Mouse (Mus musculus): ENCODE results near the gene Amph. TPM values are rescaled to one million over a fixed set of nuclear protein-coding genes. Genes with fewer than 3 reads are reported as not detected.

Gene Amph
- total and polyA plus RNA-seq, 2 experiments, result 0.09 TPM; not detected in 1

- Histone ChIP-seq H3K27me3 (ENCODE audit: control insufficient read depth, insufficient read depth, low read length) (no peaks in the 10 kb centered on the region), H3K4me3 (ENCODE audit: insufficient read depth, low read depth, low read length) (no peak overlapping the region), H3K27ac (replicated peaks; ENCODE audit: insufficient read depth, low read depth, low read length) (no peak overlapping the region), H3K4me1 (ENCODE audit: control insufficient read depth, insufficient read depth, low read length) (no peaks in the 10 kb centered on the region), H3K79me2 (ENCODE audit: control insufficient read depth, insufficient read depth, low read length) (no peaks in the 10 kb centered on the region), H3K36me3 (ENCODE audit: control insufficient read depth, insufficient read depth, low read length) (no peaks in the 10 kb centered on the region), H3K9ac (ENCODE audit: low read depth, low read length) (no peak overlapping the region)
- TF ChIP-seq CTCF (IDR thresholded peaks at IDR 0.05; ENCODE audit: low read depth, low read length) (no peak), POLR2A (IDR thresholded peaks at IDR 0.05; ENCODE audit: extremely low read depth, insufficient read depth, low read length) (no peak)
- 86% methylated on average over 12 of the region's 12 CpGs for WGBS
- no peak for DNase-seq (ENCODE audit: extremely low read depth, low read depth, low spot score)
Measured at GRCm38 (mm10) chr13:19150438-19151301, 202.7 kb downstream of the Amph start.

DNA sequence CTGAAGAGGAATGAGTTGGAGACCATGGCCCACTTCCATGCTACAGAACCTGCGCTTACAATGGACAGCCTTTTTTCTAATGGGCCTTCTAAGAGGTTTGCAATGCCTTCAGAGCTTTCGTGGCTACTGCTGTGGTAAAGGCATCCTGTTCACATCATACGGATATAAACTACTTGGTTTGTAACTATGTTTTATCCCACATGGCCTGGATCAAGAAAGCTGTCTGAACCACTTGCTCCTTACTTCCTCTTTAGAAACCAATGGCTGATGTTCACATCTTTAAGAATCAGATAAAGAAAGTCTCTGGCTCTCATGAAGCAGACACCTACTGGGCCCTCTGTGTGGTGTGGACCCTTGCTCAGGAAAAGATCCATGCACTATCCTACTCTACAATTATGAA, 204.1 kb downstream of the Amph start:
- DNase-seq (ENCODE audit: extremely low read depth, low read depth, low spot score), result no peak
- no peaks in the 10 kb centered on the region for H3K36me3 ChIP-seq (ENCODE audit: control insufficient read depth, insufficient read depth, low read length)
- no peak overlapping the region for H3K9ac ChIP-seq (ENCODE audit: low read depth, low read length)
- H3K4me3 ChIP-seq (ENCODE audit: insufficient read depth, low read depth, low read length), result no peak overlapping the region
- H3K4me1 ChIP-seq (ENCODE audit: control insufficient read depth, insufficient read depth, low read length), result no peaks in the 10 kb centered on the region
- WGBS, result 91% methylated on average over 3 of the region's 3 CpGs
- H3K27ac ChIP-seq (replicated peaks; ENCODE audit: insufficient read depth, low read depth, low read length), result no peak overlapping the region
- no peaks in the 10 kb centered on the region for H3K79me2 ChIP-seq (ENCODE audit: control insufficient read depth, insufficient read depth, low read length)
- no peaks in the 10 kb centered on the region for H3K27me3 ChIP-seq (ENCODE audit: control insufficient read depth, insufficient read depth, low read length)
- no peak for TF ChIP-seq POLR2A (IDR thresholded peaks at IDR 0.05; ENCODE audit: extremely low read depth, insufficient read depth, low read length)

- H3K9ac ChIP-seq (ENCODE audit: low read depth, low read length), result no peak overlapping the region
- peak; percentile 28 for DNase-seq (ENCODE audit: extremely low read depth, low read depth, low spot score)
- H3K4me3 ChIP-seq (ENCODE audit: insufficient read depth, low read depth, low read length), result no peak overlapping the region
- 26% methylated on average over 4 of the region's 4 CpGs for WGBS
- H3K36me3 ChIP-seq (ENCODE audit: control insufficient read depth, insufficient read depth, low read length), result no peaks in the 10 kb centered on the region
- no peaks in the 10 kb centered on the region for H3K27me3 ChIP-seq (ENCODE audit: control insufficient read depth, insufficient read depth, low read length)
- no peaks in the 10 kb centered on the region for H3K79me2 ChIP-seq (ENCODE audit: control insufficient read depth, insufficient read depth, low read length)
- H3K4me1 ChIP-seq (ENCODE audit: control insufficient read depth, insufficient read depth, low read length), result no peaks in the 10 kb centered on the region
- no peak overlapping the region for H3K27ac ChIP-seq (replicated peaks; ENCODE audit: insufficient read depth, low read depth, low read length)
- peak; percentile 40 for TF ChIP-seq CTCF (IDR thresholded peaks at IDR 0.05; ENCODE audit: low read depth, low read length)
- TF ChIP-seq POLR2A (IDR thresholded peaks at IDR 0.05; ENCODE audit: extremely low read depth, insufficient read depth, low read length), result no peak
Measured at GRCm38 (mm10) chr13:19158484-19158883, 210.5 kb downstream of the Amph start.

GRCm38 (mm10) chr13:19160616-19161015, 212.6 kb downstream of the Amph start:
- Histone ChIP-seq H3K79me2 (ENCODE audit: control insufficient read depth, insufficient read depth, low read length) (no peaks in the 10 kb centered on the region), H3K27ac (replicated peaks; ENCODE audit: insufficient read depth, low read depth, low read length) (no peak overlapping the region), H3K27me3 (ENCODE audit: control insufficient read depth, insufficient read depth, low read length) (no peaks in the 10 kb centered on the region), H3K4me1 (ENCODE audit: control insufficient read depth, insufficient read depth, low read length) (no peaks in the 10 kb centered on the region), H3K4me3 (ENCODE audit: insufficient read depth, low read depth, low read length) (no peak overlapping the region), H3K36me3 (ENCODE audit: control insufficient read depth, insufficient read depth, low read length) (no peaks in the 10 kb centered on the region), H3K9ac (ENCODE audit: low read depth, low read length) (no peak overlapping the region)
- TF ChIP-seq POLR2A (IDR thresholded peaks at IDR 0.05; ENCODE audit: extremely low read depth, insufficient read depth, low read length) (no peak), CTCF (IDR thresholded peaks at IDR 0.05; ENCODE audit: low read depth, low read length) (no peak)
- WGBS, result 73% methylated on average over 7 of the region's 7 CpGs
- DNase-seq (ENCODE audit: extremely low read depth, low read depth, low spot score), result no peak

DNA sequence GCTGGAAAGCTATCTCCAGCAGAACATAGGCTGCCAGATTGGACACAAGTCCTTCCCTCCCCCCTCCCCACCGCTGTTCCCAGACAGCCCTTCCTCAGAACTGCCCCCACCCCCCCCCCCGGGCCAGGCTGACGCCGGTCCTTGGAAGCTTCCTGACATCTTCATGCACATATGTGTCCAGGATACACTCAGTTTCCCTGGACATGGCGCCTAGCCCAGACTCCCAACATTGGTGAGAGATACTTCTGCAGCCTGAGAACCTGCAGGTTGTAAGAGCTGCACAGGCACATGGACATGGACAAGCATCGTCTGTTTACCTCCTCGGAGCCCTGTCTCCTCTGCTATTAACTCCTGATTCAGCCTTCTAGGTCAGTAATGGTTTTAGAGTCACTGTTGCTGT, 213.1 kb downstream of the Amph start:
- H3K27me3 ChIP-seq (ENCODE audit: control insufficient read depth, insufficient read depth, low read length), result no peaks in the 10 kb centered on the region
- 59% methylated on average over 6 of the region's 7 CpGs for WGBS
- no peak overlapping the region for H3K4me3 ChIP-seq (ENCODE audit: insufficient read depth, low read depth, low read length)
- TF ChIP-seq POLR2A (IDR thresholded peaks at IDR 0.05; ENCODE audit: extremely low read depth, insufficient read depth, low read length) (no peak), CTCF (IDR thresholded peaks at IDR 0.05; ENCODE audit: low read depth, low read length) (no peak)
- DNase-seq (ENCODE audit: extremely low read depth, low read depth, low spot score), result no peak
- H3K79me2 ChIP-seq (ENCODE audit: control insufficient read depth, insufficient read depth, low read length), result no peaks in the 10 kb centered on the region
- H3K36me3 ChIP-seq (ENCODE audit: control insufficient read depth, insufficient read depth, low read length), result no peaks in the 10 kb centered on the region
- no peak overlapping the region for H3K9ac ChIP-seq (ENCODE audit: low read depth, low read length)
- no peak overlapping the region for H3K27ac ChIP-seq (replicated peaks; ENCODE audit: insufficient read depth, low read depth, low read length)
- no peaks in the 10 kb centered on the region for H3K4me1 ChIP-seq (ENCODE audit: control insufficient read depth, insufficient read depth, low read length)

- Histone ChIP-seq H3K4me1 (ENCODE audit: control insufficient read depth, insufficient read depth, low read length) (no peaks in the 10 kb centered on the region), H3K36me3 (ENCODE audit: control insufficient read depth, insufficient read depth, low read length) (no peaks in the 10 kb centered on the region), H3K27ac (replicated peaks; ENCODE audit: insufficient read depth, low read depth, low read length) (no peak overlapping the region), H3K27me3 (ENCODE audit: control insufficient read depth, insufficient read depth, low read length) (no peaks in the 10 kb centered on the region), H3K9ac (ENCODE audit: low read depth, low read length) (no peak overlapping the region), H3K79me2 (ENCODE audit: control insufficient read depth, insufficient read depth, low read length) (no peaks in the 10 kb centered on the region), H3K4me3 (ENCODE audit: insufficient read depth, low read depth, low read length) (no peak overlapping the region)
- WGBS, result 69% methylated on average over 6 of the region's 6 CpGs
- no peak for TF ChIP-seq CTCF (IDR thresholded peaks at IDR 0.05; ENCODE audit: low read depth, low read length)
- no peak for TF ChIP-seq POLR2A (IDR thresholded peaks at IDR 0.05; ENCODE audit: extremely low read depth, insufficient read depth, low read length)
- peak; percentile 2 for DNase-seq (ENCODE audit: extremely low read depth, low read depth, low spot score)
Measured at GRCm38 (mm10) chr13:19162120-19162519, 214.1 kb downstream of the Amph start.
